Mouse (Mus musculus): ENCODE measurements around the gene Olfr1396. TPM values are rescaled to one million over a fixed set of nuclear protein-coding genes. Genes with fewer than 3 reads are reported as not detected.
"Not testable (repeated sequence)": the region's sequence is repeated elsewhere in the genome, so short reads cannot be mapped to it uniquely, and the experiment has no call there.

Gene Olfr1396
- polyA plus RNA-seq, 1 experiment, result not detected

- no peaks in the 10 kb centered on the region for H3K4me1 ChIP-seq (ENCODE audit: control insufficient read depth, insufficient read depth, low read length)
- H3K27me3 ChIP-seq (ENCODE audit: control insufficient read depth, insufficient read depth, low read length, poor library complexity, severe bottlenecking), result no peaks in the 10 kb centered on the region
- H3K9ac ChIP-seq (ENCODE audit: low read depth, poor library complexity, severe bottlenecking), result no peak overlapping the region
- H3K36me3 ChIP-seq (ENCODE audit: control insufficient read depth, insufficient read depth, low read length, poor library complexity, severe bottlenecking), result no peaks in the 10 kb centered on the region
- TF ChIP-seq CTCF (IDR thresholded peaks at IDR 0.05; ENCODE audit: low read depth, low read length), result no peak
- no peak for TF ChIP-seq POLR2A (IDR thresholded peaks at IDR 0.05; ENCODE audit: insufficient read depth, low read length)
- no peak for TF ChIP-seq EP300 (IDR thresholded peaks at IDR 0.05; ENCODE audit: insufficient read depth, low read depth, low read length)
- H3K27ac ChIP-seq (ENCODE audit: insufficient read depth, low read length), result no peak overlapping the region
- H3K9me3 ChIP-seq (replicated peaks; ENCODE audit: control insufficient read depth, insufficient read depth, low read length, poor library complexity, severe bottlenecking), result no peaks in the 10 kb centered on the region
- no peak overlapping the region for H3K4me3 ChIP-seq (ENCODE audit: low read depth, low read length)
These were observed 31.5 kb downstream of the Olfr1396 start for GRCm38 (mm10) chr11:49083146-49083545.

- no peaks in the 10 kb centered on the region for H3K27me3 ChIP-seq (ENCODE audit: control insufficient read depth, insufficient read depth, low read length, poor library complexity, severe bottlenecking)
- H3K4me1 ChIP-seq (ENCODE audit: control insufficient read depth, insufficient read depth, low read length), result no peaks in the 10 kb centered on the region
- no peak overlapping the region for H3K4me3 ChIP-seq (ENCODE audit: low read depth, low read length)
- no peak overlapping the region for H3K27ac ChIP-seq (ENCODE audit: insufficient read depth, low read length)
- no peak overlapping the region for H3K9ac ChIP-seq (ENCODE audit: low read depth, poor library complexity, severe bottlenecking)
- TF ChIP-seq EP300 (IDR thresholded peaks at IDR 0.05; ENCODE audit: insufficient read depth, low read depth, low read length) (no peak), POLR2A (IDR thresholded peaks at IDR 0.05; ENCODE audit: insufficient read depth, low read length) (no peak), CTCF (IDR thresholded peaks at IDR 0.05; ENCODE audit: low read depth, low read length) (no peak)
- H3K36me3 ChIP-seq (ENCODE audit: control insufficient read depth, insufficient read depth, low read length, poor library complexity, severe bottlenecking), result no peaks in the 10 kb centered on the region
- H3K9me3 ChIP-seq (replicated peaks; ENCODE audit: control insufficient read depth, insufficient read depth, low read length, poor library complexity, severe bottlenecking), result no peaks in the 10 kb centered on the region
These were observed 32.8 kb downstream of the Olfr1396 start for GRCm38 (mm10) chr11:49081886-49082285.

GRCm38 (mm10) chr11:49081356-49081755 is 33.3 kb downstream of the Olfr1396 start:
- Histone ChIP-seq H3K9me3 (replicated peaks; ENCODE audit: control insufficient read depth, insufficient read depth, low read length, poor library complexity, severe bottlenecking) (no peaks in the 10 kb centered on the region), H3K4me3 (ENCODE audit: low read depth, low read length) (no peak overlapping the region), H3K4me1 (ENCODE audit: control insufficient read depth, insufficient read depth, low read length) (no peaks in the 10 kb centered on the region), H3K9ac (ENCODE audit: low read depth, poor library complexity, severe bottlenecking) (no peak overlapping the region), H3K27me3 (ENCODE audit: control insufficient read depth, insufficient read depth, low read length, poor library complexity, severe bottlenecking) (no peaks in the 10 kb centered on the region), H3K27ac (ENCODE audit: insufficient read depth, low read length) (no peak overlapping the region), H3K36me3 (ENCODE audit: control insufficient read depth, insufficient read depth, low read length, poor library complexity, severe bottlenecking) (no peaks in the 10 kb centered on the region)
- TF ChIP-seq POLR2A (IDR thresholded peaks at IDR 0.05; ENCODE audit: insufficient read depth, low read length) (no peak), CTCF (IDR thresholded peaks at IDR 0.05; ENCODE audit: low read depth, low read length) (no peak), EP300 (IDR thresholded peaks at IDR 0.05; ENCODE audit: insufficient read depth, low read depth, low read length) (no peak)

GRCm38 (mm10) chr11:49080636-49081035 is 34.0 kb downstream of the Olfr1396 start:
- no peak overlapping the region for H3K9ac ChIP-seq (ENCODE audit: low read depth, poor library complexity, severe bottlenecking)
- TF ChIP-seq EP300 (IDR thresholded peaks at IDR 0.05; ENCODE audit: insufficient read depth, low read depth, low read length), result no peak
- TF ChIP-seq CTCF (IDR thresholded peaks at IDR 0.05; ENCODE audit: low read depth, low read length), result no peak
- TF ChIP-seq POLR2A (IDR thresholded peaks at IDR 0.05; ENCODE audit: insufficient read depth, low read length), result no peak
- no peaks in the 10 kb centered on the region for H3K4me1 ChIP-seq (ENCODE audit: control insufficient read depth, insufficient read depth, low read length)
- no peaks in the 10 kb centered on the region for H3K36me3 ChIP-seq (ENCODE audit: control insufficient read depth, insufficient read depth, low read length, poor library complexity, severe bottlenecking)
- no peaks in the 10 kb centered on the region for H3K9me3 ChIP-seq (replicated peaks; ENCODE audit: control insufficient read depth, insufficient read depth, low read length, poor library complexity, severe bottlenecking)
- H3K27me3 ChIP-seq (ENCODE audit: control insufficient read depth, insufficient read depth, low read length, poor library complexity, severe bottlenecking), result no peaks in the 10 kb centered on the region
- H3K27ac ChIP-seq (ENCODE audit: insufficient read depth, low read length), result no peak overlapping the region
- H3K4me3 ChIP-seq (ENCODE audit: low read depth, low read length), result no peak overlapping the region

- Histone ChIP-seq H3K4me1 (ENCODE audit: control insufficient read depth, insufficient read depth, low read length) (no peaks in the 10 kb centered on the region), H3K36me3 (ENCODE audit: control insufficient read depth, insufficient read depth, low read length, poor library complexity, severe bottlenecking) (no peaks in the 10 kb centered on the region), H3K27ac (ENCODE audit: insufficient read depth, low read length) (no peak overlapping the region), H3K4me3 (ENCODE audit: low read depth, low read length) (no peak overlapping the region), H3K27me3 (ENCODE audit: control insufficient read depth, insufficient read depth, low read length, poor library complexity, severe bottlenecking) (no peaks in the 10 kb centered on the region), H3K9me3 (replicated peaks; ENCODE audit: control insufficient read depth, insufficient read depth, low read length, poor library complexity, severe bottlenecking) (no peaks in the 10 kb centered on the region), H3K9ac (ENCODE audit: low read depth, poor library complexity, severe bottlenecking) (no peak overlapping the region)
- no peak for TF ChIP-seq CTCF (IDR thresholded peaks at IDR 0.05; ENCODE audit: low read depth, low read length)
- TF ChIP-seq POLR2A (IDR thresholded peaks at IDR 0.05; ENCODE audit: insufficient read depth, low read length), result no peak
- no peak for TF ChIP-seq EP300 (IDR thresholded peaks at IDR 0.05; ENCODE audit: insufficient read depth, low read depth, low read length)
These were observed 36.0 kb downstream of the Olfr1396 start for GRCm38 (mm10) chr11:49078719-49079118.

GRCm38 (mm10) chr11:49077012-49077411 is 37.7 kb downstream of the Olfr1396 start:
- no peak for TF ChIP-seq CTCF (IDR thresholded peaks at IDR 0.05; ENCODE audit: low read depth, low read length)
- TF ChIP-seq POLR2A (IDR thresholded peaks at IDR 0.05; ENCODE audit: insufficient read depth, low read length), result no peak
- no peak for TF ChIP-seq EP300 (IDR thresholded peaks at IDR 0.05; ENCODE audit: insufficient read depth, low read depth, low read length)
- Histone ChIP-seq H3K9me3 (replicated peaks; ENCODE audit: control insufficient read depth, insufficient read depth, low read length, poor library complexity, severe bottlenecking) (no peaks in the 10 kb centered on the region), H3K4me3 (ENCODE audit: low read depth, low read length) (no peak overlapping the region), H3K9ac (ENCODE audit: low read depth, poor library complexity, severe bottlenecking) (no peak overlapping the region), H3K27me3 (ENCODE audit: control insufficient read depth, insufficient read depth, low read length, poor library complexity, severe bottlenecking) (no peaks in the 10 kb centered on the region), H3K4me1 (ENCODE audit: control insufficient read depth, insufficient read depth, low read length) (no peaks in the 10 kb centered on the region), H3K27ac (ENCODE audit: insufficient read depth, low read length) (no peak overlapping the region), H3K36me3 (ENCODE audit: control insufficient read depth, insufficient read depth, low read length, poor library complexity, severe bottlenecking) (no peaks in the 10 kb centered on the region)

- H3K27me3 ChIP-seq (ENCODE audit: control insufficient read depth, insufficient read depth, low read length, poor library complexity, severe bottlenecking); H3K4me3 ChIP-seq (ENCODE audit: low read depth, low read length); H3K9ac ChIP-seq (ENCODE audit: low read depth, poor library complexity, severe bottlenecking); H3K9me3 ChIP-seq (replicated peaks; ENCODE audit: control insufficient read depth, insufficient read depth, low read length, poor library complexity, severe bottlenecking); H3K36me3 ChIP-seq (ENCODE audit: control insufficient read depth, insufficient read depth, low read length, poor library complexity, severe bottlenecking); H3K27ac ChIP-seq (ENCODE audit: insufficient read depth, low read length); H3K4me1 ChIP-seq (ENCODE audit: control insufficient read depth, insufficient read depth, low read length): not testable (repeated sequence)
These were observed 38.5 kb downstream of the Olfr1396 start, which contains the start of gene Ifi47 for GRCm38 (mm10) chr11:49076001-49076757. Gene Ifi47, plus strand, starts transcription at chr11:49076587.

All from ES-Bruce4 (cell line).